Mouse (Mus musculus) intestine, postnatal 0 days (tissue): ENCODE measurements around the gene Gm42417. TPM values are rescaled to one million over a fixed set of nuclear protein-coding genes. Genes with fewer than 3 reads are reported as not detected.

Experiments used
- ATAC-seq: fragments of 200-750 bp; cut with Nextera tagmentation; 2 replicates; pipeline ENCODE4 v1.8.0; 2017; ENCODE audit warnings: mild to moderate bottlenecking, moderate TSS enrichment, moderate library complexity
- H3K27ac ChIP-seq: fragments of 300-500 bp; sonication (generic); 2 replicates; pipeline ENCODE4 v1.5.1; 2014; ENCODE audit warnings: mild to moderate bottlenecking, low read depth, low read length, moderate library complexity
- H3K27me3 ChIP-seq: fragments of 300-500 bp; sonication (generic); replicated peaks from 2 replicates; pipeline ENCODE4 v1.6.1; 2014; ENCODE audit warnings: low read length, mixed read lengths; ENCODE audit not compliant: control insufficient read depth, insufficient read depth
- H3K36me3 ChIP-seq: fragments of 300-500 bp; sonication (generic); 2 replicates; pipeline ENCODE4 v1.6.1; 2014; ENCODE audit warnings: mild to moderate bottlenecking, moderate library complexity; ENCODE audit not compliant: control insufficient read depth, insufficient read depth
- H3K4me1 ChIP-seq: fragments of 300-500 bp; sonication (generic); replicated peaks from 2 replicates; pipeline ENCODE4 v1.6.1; 2014; ENCODE audit warnings: antibody characterized with exemption, low read length, mixed read lengths; ENCODE audit not compliant: control insufficient read depth, insufficient read depth
- H3K4me2 ChIP-seq: fragments of 300-500 bp; sonication (generic); replicated peaks from 2 replicates; pipeline ENCODE4 v1.6.1; 2014; ENCODE audit warnings: low read depth, mild to moderate bottlenecking, moderate library complexity
- H3K4me3 ChIP-seq: fragments of 300-500 bp; sonication (generic); 2 replicates; pipeline ENCODE4 v1.5.1; 2014; ENCODE audit warnings: low read depth, low read length
- H3K9ac ChIP-seq: fragments of 300-500 bp; sonication (generic); 2 replicates; pipeline ENCODE4 v1.6.1; 2014; ENCODE audit warnings: mild to moderate bottlenecking, low read depth, low read length
- H3K9me3 ChIP-seq: fragments of 300-500 bp; sonication (generic); 2 replicates; pipeline ENCODE4 v1.6.1; 2016; ENCODE audit warnings: mixed run types; ENCODE audit not compliant: control insufficient read depth
- CTCF ChIP-seq: sonication (generic); IDR thresholded peaks from 2 replicates; pipeline ENCODE4 v1.5.1; 2016; ENCODE audit warnings: low read depth, mild to moderate bottlenecking, control low read depth, antibody characterized with exemption, moderate library complexity
- WGBS: fragments of 180-500 bp; shearing (Covaris S2); extraction: QIAGEN DNeasy Blood & Tissue Kit; methylation state at CpG from one replicate; pipeline ENCODE4 v1.1.7; 2014; 5-methylcytosine and 5-hydroxymethylcytosine counted together
- polyA plus RNA-seq: library from polyadenylated mRNA; unstranded; fragments of >200 nt; fragmentation: Nextera tagmentation; extraction: Ambion mirVana; gene quantifications from 2 replicates; pipeline ENCODE4 v1.2.1, GENCODE M21; 2015

The Gm42417 gene
- polyA plus RNA-seq: 0.22 TPM in 1 of 2 replicates, not detected in the other

- WGBS: 29% methylated on average over 9 of the region's 9 CpGs
- no peaks in the 10 kb centered on the region for H3K9me3 ChIP-seq
- H3K36me3 ChIP-seq: peaks cover 46% of the 10 kb centered on the region
- no peak for TF ChIP-seq CTCF
- no peak within 1 kb of the TSS for H3K4me3 ChIP-seq
- no peak within 1 kb of the TSS; the same call in 1 of the 2 replicates for H3K9ac ChIP-seq
- no peak within 1 kb of the TSS for H3K4me2 ChIP-seq
- no peaks in the 10 kb centered on the region; the same call in 1 of the 2 replicates for H3K4me1 ChIP-seq
- H3K27me3 ChIP-seq: no peaks in the 10 kb centered on the region
- peak within 1 kb of the TSS; percentile 21; the same call in 1 of the 2 replicates for H3K27ac ChIP-seq
- ATAC-seq: peak; percentile 53; the same call in 1 of the 2 replicates
Measured at GRCm38 (mm10) chr1:36539186-36539585, at the start of gene Gm42417. Gm42417 (minus strand) TSS chr1:36539429.

GRCm38 (mm10) chr1:36587860-36588259, 48.6 kb upstream of the Gm42417 start:
- TF ChIP-seq CTCF: no peak
- Histone ChIP-seq H3K36me3 (no peaks in the 10 kb centered on the region), H3K27ac (no peak overlapping the region), H3K9me3 (no peaks in the 10 kb centered on the region), H3K4me3 (no peak overlapping the region), H3K4me1 (0 out of 2 replicates have a peak, but pooled peaks cover 8% of the 10 kb centered on the region), H3K9ac (no peak overlapping the region), H3K27me3 (no peaks in the 10 kb centered on the region), H3K4me2 (no peak overlapping the region)
- 90% methylated on average over 6 of the region's 6 CpGs for WGBS
- ATAC-seq: no peak

- no peaks in the 10 kb centered on the region for H3K9me3 ChIP-seq
- 69% methylated on average over 4 of the region's 4 CpGs for WGBS
Measured at GRCm38 (mm10) chr1:36586288-36586687, 47.1 kb upstream of the Gm42417 start.

GRCm38 (mm10) chr1:36583408-36584116, 44.3 kb upstream of the Gm42417 start:
- Histone ChIP-seq H3K9me3 (no peaks in the 10 kb centered on the region), H3K36me3 (no peaks in the 10 kb centered on the region), H3K9ac (no peak overlapping the region), H3K4me2 (no peak overlapping the region), H3K4me3 (no peak overlapping the region), H3K27ac (no peak overlapping the region), H3K4me1 (peaks cover 8% of the 10 kb centered on the region; the same call in 1 of the 2 replicates), H3K27me3 (no peaks in the 10 kb centered on the region)
- 0 out of 2 replicates have a peak, but pooled peaks have one; percentile 18 for ATAC-seq
- no peak for TF ChIP-seq CTCF
- 71% methylated on average over 8 of the region's 8 CpGs for WGBS

More at GRCm38 (mm10) chr1:36586288-36586687, 47.1 kb upstream of the Gm42417 start:
- Histone ChIP-seq H3K27me3 (no peaks in the 10 kb centered on the region), H3K4me2 (no peak overlapping the region), H3K9ac (no peak overlapping the region), H3K36me3 (no peaks in the 10 kb centered on the region), H3K4me3 (no peak overlapping the region), H3K27ac (no peak overlapping the region), H3K4me1 (0 out of 2 replicates have a peak, but pooled peaks cover 8% of the 10 kb centered on the region)
- ATAC-seq: no peak
- no peak for TF ChIP-seq CTCF

- Histone ChIP-seq H3K4me2 (no peak overlapping the region), H3K4me1 (peaks cover 16% of the 10 kb centered on the region), H3K4me3 (no peak overlapping the region), H3K27ac (no peak overlapping the region), H3K27me3 (no peaks in the 10 kb centered on the region), H3K9me3 (no peaks in the 10 kb centered on the region), H3K36me3 (no peaks in the 10 kb centered on the region), H3K9ac (no peak overlapping the region)
- 79% methylated on average over 8 of the region's 8 CpGs for WGBS
- ATAC-seq: no peak
- TF ChIP-seq CTCF: no peak
Measured at GRCm38 (mm10) chr1:36582211-36582610, 43.0 kb upstream of the Gm42417 start.

- ATAC-seq: no peak
- H3K36me3 ChIP-seq: no peaks in the 10 kb centered on the region
- H3K4me3 ChIP-seq: no peak overlapping the region
- 78% methylated on average over 5 of the region's 5 CpGs for WGBS
- H3K4me1 ChIP-seq: peaks cover 25% of the 10 kb centered on the region
- no peaks in the 10 kb centered on the region for H3K9me3 ChIP-seq
- no peak for TF ChIP-seq CTCF
- no peaks in the 10 kb centered on the region for H3K27me3 ChIP-seq
- no peak overlapping the region for H3K9ac ChIP-seq
- no peak overlapping the region for H3K27ac ChIP-seq
- no peak overlapping the region for H3K4me2 ChIP-seq
Measured at GRCm38 (mm10) chr1:36581260-36581659, 42.0 kb upstream of the Gm42417 start.
